Comparison of ENCODE assay signal across 8 mouse cellular contexts in the genomic region with DNA sequence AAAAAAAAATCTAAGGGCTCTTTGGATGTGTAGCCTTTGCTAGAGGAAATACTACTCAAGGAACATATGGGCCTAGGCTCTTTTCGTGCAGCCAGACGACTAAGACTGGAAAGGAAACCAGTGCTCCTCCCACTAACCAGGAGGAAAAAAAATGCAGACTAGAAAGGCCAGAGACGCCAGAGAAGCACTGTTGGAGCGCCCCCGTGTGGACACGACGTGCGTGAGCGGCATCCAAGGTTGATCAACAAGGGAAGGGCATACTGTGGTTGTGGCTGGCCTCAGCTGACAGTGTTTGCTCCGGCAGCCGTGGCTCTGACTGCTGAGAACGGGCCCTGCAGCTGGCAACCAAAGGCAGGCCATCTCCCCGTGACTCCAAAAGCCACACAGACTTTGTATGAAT. TPM values are rescaled to one million over a fixed set of nuclear protein-coding genes. Genes with fewer than 3 reads are reported as not detected.
DNase-seq lines count a peak whose midpoint lies in the region; ATAC-seq and TF ChIP-seq lines count a peak whose summit lies in the region.

No protein-coding gene starts in this region.

- no peaks in the 10 kb centered on the region; a peak in 1 of 4 replicates for H3K4me1 ChIP-seq in CH12.LX (ENCODE audit: control insufficient read depth in 1 of 2, insufficient read depth in 2 of 2)
- peaks cover 5% of the 10 kb centered on the region for H3K4me1 ChIP-seq in forebrain, embryonic 11.5 days (replicated peaks; ENCODE audit: control insufficient read depth, insufficient read depth, low read length)
- peaks cover 33% of the 10 kb centered on the region for H3K4me1 ChIP-seq in heart, embryonic 15.5 days (replicated peaks)
- H3K4me1 ChIP-seq in liver, embryonic 12.5 days = peaks cover 9% of the 10 kb centered on the region; the same call in 1 of the 2 replicates
- H3K4me1 ChIP-seq in stomach, embryonic 14.5 days (ENCODE audit: control insufficient read depth, insufficient read depth, low read length) = peaks cover 18% of the 10 kb centered on the region; the same call in 1 of the 2 replicates

- H3K27me3 ChIP-seq in CH12.LX (replicated peaks) = peaks cover 67% of the 10 kb centered on the region
- no peaks in the 10 kb centered on the region for H3K27me3 ChIP-seq in forebrain, embryonic 11.5 days (ENCODE audit: control insufficient read depth, insufficient read depth, low read length)
- H3K27me3 ChIP-seq in heart, embryonic 15.5 days = no peaks in the 10 kb centered on the region
- H3K27me3 ChIP-seq in liver, embryonic 12.5 days (replicated peaks) = peaks cover 19% of the 10 kb centered on the region
- H3K27me3 ChIP-seq in stomach, embryonic 14.5 days (ENCODE audit: control insufficient read depth, insufficient read depth, low read length) = no peaks in the 10 kb centered on the region

- peak; percentile 60 for ATAC-seq in forebrain, embryonic 11.5 days (replicated peaks; ENCODE audit: low FRiP score)
- peak; percentile 33; the same call in 1 of the 2 replicates for ATAC-seq in heart, embryonic 15.5 days (replicated peaks; ENCODE audit: insufficient number of reproducible peaks, insufficient read depth, low FRiP score, low read depth)
- no peak for ATAC-seq in liver, embryonic 12.5 days
- ATAC-seq in stomach, embryonic 14.5 days (ENCODE audit: insufficient number of reproducible peaks, insufficient read depth, low FRiP score, low read depth) = peak; percentile 64

- WGBS in forebrain, embryonic 11.5 days = 1% methylated on average over 13 of the region's 13 CpGs
- WGBS in heart, embryonic 15.5 days = 0% methylated on average over 13 of the region's 13 CpGs
- 0% methylated on average over 13 of the region's 13 CpGs for WGBS in liver, embryonic 12.5 days (ENCODE audit: insufficient replicate concordance)
- under 1% methylated on average over 13 of the region's 13 CpGs for WGBS in stomach, embryonic 14.5 days

- peak overlapping the region in 1 of 3 experiments; percentile 27 for H3K4me3 ChIP-seq in CH12.LX (replicated peaks in 1 of 3; ENCODE audit: low read depth in 2 of 3, low read length in 2 of 3, poor library complexity in 1 of 3)
- H3K4me3 ChIP-seq in forebrain, embryonic 11.5 days (ENCODE audit: low read depth, low read length) = no peak overlapping the region
- peak overlapping the region; percentile 21; the same call in 1 of the 2 replicates for H3K4me3 ChIP-seq in heart, embryonic 15.5 days
- no peak overlapping the region for H3K4me3 ChIP-seq in liver, embryonic 12.5 days
- no peak overlapping the region for H3K4me3 ChIP-seq in stomach, embryonic 14.5 days (ENCODE audit: low read depth, low read length)

- H3K9ac ChIP-seq in CH12.LX (ENCODE audit: insufficient read depth, low read depth) = 0 out of 2 replicates have a peak overlapping the region, but pooled peaks have one; percentile 23
- H3K9ac ChIP-seq in forebrain, embryonic 11.5 days (ENCODE audit: low read length) = no peak overlapping the region; the same call in 1 of the 2 replicates
- peak overlapping the region; percentile 29; the same call in 1 of the 2 replicates for H3K9ac ChIP-seq in heart, embryonic 15.5 days
- no peak overlapping the region for H3K9ac ChIP-seq in liver, embryonic 12.5 days
- no peak overlapping the region for H3K9ac ChIP-seq in stomach, embryonic 14.5 days (replicated peaks; ENCODE audit: low read depth, low read length)

- in situ Hi-C loops in CH12.LX (cut with MboI; ENCODE audit: low pct_ligation_motif_present, low pct_unique_long_range_greater_than_20kb, low sequenced_read_pairs) = loop anchor here (25.0 kb wide), 1 partner anchor 381 kb away; no protein-coding TSS in a partner anchor

- peak; percentile 50 for TF ChIP-seq RAD21 in CH12.LX (IDR thresholded peaks at IDR 0.05; ENCODE audit: low read depth, low read length)

- no peaks in the 10 kb centered on the region for H3K79me2 ChIP-seq in CH12.LX (replicated peaks; ENCODE audit: control insufficient read depth, extremely low read depth, insufficient read depth, poor library complexity, severe bottlenecking)

- peak overlapping the region; percentile 91 for H3K4me2 ChIP-seq in CH12.LX (ENCODE audit: insufficient read depth, low read depth, poor library complexity, severe bottlenecking)
- peak overlapping the region; percentile 1; the same call in 1 of the 2 replicates for H3K4me2 ChIP-seq in forebrain, embryonic 11.5 days (ENCODE audit: low read depth, low read length, severe bottlenecking)
- H3K4me2 ChIP-seq in heart, embryonic 15.5 days = peak overlapping the region; percentile 53
- H3K4me2 ChIP-seq in liver, embryonic 12.5 days = peak overlapping the region; percentile 33; the same call in 1 of the 2 replicates
- peak overlapping the region; percentile 31; the same call in 1 of the 2 replicates for H3K4me2 ChIP-seq in stomach, embryonic 14.5 days (replicated peaks; ENCODE audit: low read depth, low read length)

- H3K36me3 ChIP-seq in CH12.LX (replicated peaks in 1 of 2; ENCODE audit: control insufficient read depth in 1 of 2, insufficient read depth in 1 of 2, low read length in 1 of 2) = no peaks in the 10 kb centered on the region
- no peaks in the 10 kb centered on the region for H3K36me3 ChIP-seq in forebrain, embryonic 11.5 days (ENCODE audit: control insufficient read depth, insufficient read depth, low read length)
- no peaks in the 10 kb centered on the region for H3K36me3 ChIP-seq in heart, embryonic 15.5 days
- no peaks in the 10 kb centered on the region for H3K36me3 ChIP-seq in liver, embryonic 12.5 days
- no peaks in the 10 kb centered on the region for H3K36me3 ChIP-seq in stomach, embryonic 14.5 days (ENCODE audit: control insufficient read depth, insufficient read depth, low read length)

- DNase-seq in CH12.LX (ENCODE audit: extremely low read depth) = peak; percentile 77
- peak; percentile 84 for DNase-seq in c-Kit-positive CD71-negative TER-119-negative erythroid progenitor cells, embryonic 14.5 days (ENCODE audit: low read depth)
- peak; percentile 96 for DNase-seq in forebrain, embryonic 11.5 days (ENCODE audit: low spot score)
- DNase-seq in kidney, postnatal 14 days = peak; percentile 96
- peak; percentile 81 to 85 for DNase-seq in natural killer cell, adult 2 months (ENCODE audit: low spot score in 2 of 2)

- no peak for TF ChIP-seq POLR2A in CH12.LX (IDR thresholded peaks at IDR 0.05; ENCODE audit: low read depth, low read length)

- no peaks in the 10 kb centered on the region for H3K9me3 ChIP-seq in CH12.LX (replicated peaks; ENCODE audit: low read length)
- H3K9me3 ChIP-seq in forebrain, embryonic 11.5 days (ENCODE audit: control insufficient read depth, low read length) = no peaks in the 10 kb centered on the region
- no peaks in the 10 kb centered on the region for H3K9me3 ChIP-seq in heart, embryonic 15.5 days (replicated peaks)
- no peaks in the 10 kb centered on the region for H3K9me3 ChIP-seq in liver, embryonic 12.5 days (replicated peaks)
- no peaks in the 10 kb centered on the region for H3K9me3 ChIP-seq in stomach, embryonic 14.5 days (ENCODE audit: control insufficient read depth, low read depth, low read length)

- dilution Hi-C loops in CH12.LX (cut with MboI; ENCODE audit: extremely low pct_ligation_motif_present, extremely low pct_unique_long_range_greater_than_20kb, low sequenced_read_pairs) = no loop called here

- TF ChIP-seq EP300 in CH12.LX (IDR thresholded peaks at IDR 0.05; ENCODE audit: low read length) = no peak

- no peak overlapping the region for H3K27ac ChIP-seq in CH12.LX (ENCODE audit: insufficient read depth, low read depth)
- H3K27ac ChIP-seq in forebrain, embryonic 11.5 days (ENCODE audit: low read depth, low read length) = no peak overlapping the region
- peak overlapping the region; percentile 88 for H3K27ac ChIP-seq in heart, embryonic 15.5 days
- no peak overlapping the region for H3K27ac ChIP-seq in liver, embryonic 12.5 days
- peak overlapping the region; percentile 99; the same call in 1 of the 2 replicates for H3K27ac ChIP-seq in stomach, embryonic 14.5 days (ENCODE audit: low read length)

- peak; percentile 79 to 87 for TF ChIP-seq CTCF in CH12.LX (conservative IDR thresholded peaks at IDR 0.05 in 1 of 2, IDR thresholded peaks at IDR 0.05 in 1 of 2; ENCODE audit: low read depth in 2 of 2, low read length in 2 of 2)

TF ChIP-seq in CH12.LX, 34 proteins besides CTCF, POLR2A, EP300 and RAD21:
- TF ChIP-seq ZNF384 (IDR thresholded peaks at IDR 0.05; ENCODE audit: low read depth, low read length) (peak; percentile 96), ZMIZ1 (IDR thresholded peaks at IDR 0.05; ENCODE audit: low read depth, low read length) (no peak), SMC3 (IDR thresholded peaks at IDR 0.05; ENCODE audit: low read depth, low read length) (peak; percentile 43)

RNA-seq across cellular contexts. Expression of a gene that starts 30.8 kb away (rescaled TPM):
- not detected in 2 replicates for total RNA-seq in CH12.LX (2012; rRNA removed)
- total RNA-seq in CH12.LX (2014; rRNA removed) = not detected in 2 replicates
- polyA plus RNA-seq in CH12.LX (2012; ENCODE audit: insufficient read length, low read depth) = not detected in 2 replicates
- polyA plus RNA-seq in forebrain, embryonic 11.5 days (2014; fragmentation: Nextera tagmentation; extraction: Ambion mirVana) = not detected in 2 replicates
- 0.14 and 0.15 TPM in 2 replicates for polyA plus RNA-seq in heart, embryonic 15.5 days (2015; fragmentation: Nextera tagmentation; extraction: Ambion mirVana)
- polyA plus RNA-seq in liver, embryonic 12.5 days (2016; fragmentation: Nextera tagmentation; extraction: Ambion mirVana) = 0.10 and 0.11 TPM in 2 replicates
- polyA plus RNA-seq in stomach, embryonic 14.5 days (2014; fragmentation: Nextera tagmentation; extraction: Ambion mirVana) = 2.4 and 2.8 TPM in 2 replicates

RNA-seq across cellular contexts. Expression of a gene that starts 42.8 kb away (rescaled TPM):
- not detected in 2 replicates for total RNA-seq in CH12.LX (2012; rRNA removed)
- total RNA-seq in CH12.LX (2014; rRNA removed) = not detected in 2 replicates
- polyA plus RNA-seq in CH12.LX (2012; ENCODE audit: insufficient read length, low read depth) = not detected in 2 replicates
- polyA plus RNA-seq in forebrain, embryonic 11.5 days (2014; fragmentation: Nextera tagmentation; extraction: Ambion mirVana) = not detected in 2 replicates
- polyA plus RNA-seq in heart, embryonic 15.5 days (2015; fragmentation: Nextera tagmentation; extraction: Ambion mirVana) = 0.53 and 0.79 TPM in 2 replicates
- polyA plus RNA-seq in liver, embryonic 12.5 days (2016; fragmentation: Nextera tagmentation; extraction: Ambion mirVana) = not detected in 2 replicates
- 0.25 TPM in 1 of 2 replicates, not detected in the other for polyA plus RNA-seq in stomach, embryonic 14.5 days (2014; fragmentation: Nextera tagmentation; extraction: Ambion mirVana)

Comparison
In these comparisons a context has a peak if more than half of its experiments do, and no peak if none do; other contexts are left out.
1. H3K27ac ChIP-seq: peak in heart, embryonic 15.5 days (single experiment) and stomach, embryonic 14.5 days (single experiment); none in CH12.LX (single experiment), forebrain, embryonic 11.5 days (single experiment) and liver, embryonic 12.5 days (single experiment).
2. H3K4me2 ChIP-seq: peak in every context shown above with its lines; median percentile 91 in CH12.LX; 53 in heart, embryonic 15.5 days; 33 in liver, embryonic 12.5 days; 31 in stomach, embryonic 14.5 days; 1 in forebrain, embryonic 11.5 days.
3. H3K9ac ChIP-seq: peak in CH12.LX (single experiment) and heart, embryonic 15.5 days (single experiment); none in forebrain, embryonic 11.5 days (single experiment), liver, embryonic 12.5 days (single experiment) and stomach, embryonic 14.5 days (single experiment).
4. Peak in every context shown above with its lines, with median percentiles within 50 percentile points of each other: DNase-seq.